Mouse (Mus musculus) lung, postnatal 36 days (tissue): ENCODE results near the gene 2700049A03Rik.
"Not testable (repeated sequence)": the region's sequence is repeated elsewhere in the genome, so short reads cannot be mapped to it uniquely, and the experiment has no call there.

ENCODE experiments used
- DNase-seq: peaks from one replicate; pipeline ENCODE4 v3.0.0; 2022; ENCODE audit warnings: mixed read lengths

2700049A03Rik gene

DNA sequence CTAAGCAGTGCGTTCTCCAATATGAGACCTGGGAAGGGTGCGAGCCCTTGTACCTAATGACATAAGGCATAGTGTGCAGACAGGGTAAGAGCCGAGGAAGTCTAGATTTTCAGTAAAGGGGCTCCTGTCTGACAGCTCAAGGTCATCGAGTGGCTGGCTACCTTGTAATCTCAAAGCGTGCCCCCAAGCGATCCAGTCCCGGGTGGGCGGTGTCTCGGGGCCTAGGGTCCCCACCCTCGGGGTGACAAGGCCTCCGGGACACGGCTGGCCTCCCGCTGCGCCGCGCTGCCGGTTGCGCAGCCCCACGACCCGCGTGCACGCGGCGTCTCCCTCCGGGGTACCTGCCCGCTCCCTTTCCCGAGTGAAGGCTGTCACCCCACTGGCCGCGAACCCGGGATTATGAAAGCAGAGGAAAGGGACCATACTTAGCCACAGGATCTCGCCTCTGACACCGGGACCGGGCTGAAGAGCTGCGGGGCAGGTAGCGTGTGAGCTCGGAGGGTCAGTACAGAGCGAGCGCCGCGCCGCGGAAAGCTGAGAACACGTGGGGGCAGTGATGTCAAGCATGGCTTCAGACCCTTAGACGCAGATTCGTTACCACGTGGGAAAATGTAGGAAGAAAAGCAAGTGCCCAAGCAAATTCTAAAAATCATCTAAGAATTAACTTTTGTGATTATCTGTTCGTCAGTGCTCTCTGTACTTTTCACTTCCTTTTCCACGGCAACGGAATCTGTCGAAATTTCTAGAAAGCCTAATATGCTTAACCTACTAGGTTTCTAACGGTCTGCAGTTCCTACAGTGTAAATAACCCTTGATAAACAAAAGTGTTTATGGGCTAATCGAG is at the start of gene 2700049A03Rik, which contains the start of gene Timm9:
Gene 2700049A03Rik, plus strand, starts transcription at position 719 of the 844 bp plus-strand sequence.
Gene Timm9, minus strand, starts transcription at position 555 of the 844 bp plus-strand sequence.
- DNase-seq: peak; percentile 82

GRCm38 (mm10) chr12:71104275-71104674 is 32.4 kb upstream of the 2700049A03Rik start:
- DNase-seq: not testable (repeated sequence)

GRCm38 (mm10) chr12:71107216-71107771 is 29.4 kb upstream of the 2700049A03Rik start:
- DNase-seq: no peak

- DNase-seq: peak; percentile 63
Observed at GRCm38 (mm10) chr12:71111331-71111730, 25.3 kb upstream of the 2700049A03Rik start, which contains the start of gene Tomm20l. Gene Tomm20l, plus strand, starts transcription at chr12:71111428.

DNA sequence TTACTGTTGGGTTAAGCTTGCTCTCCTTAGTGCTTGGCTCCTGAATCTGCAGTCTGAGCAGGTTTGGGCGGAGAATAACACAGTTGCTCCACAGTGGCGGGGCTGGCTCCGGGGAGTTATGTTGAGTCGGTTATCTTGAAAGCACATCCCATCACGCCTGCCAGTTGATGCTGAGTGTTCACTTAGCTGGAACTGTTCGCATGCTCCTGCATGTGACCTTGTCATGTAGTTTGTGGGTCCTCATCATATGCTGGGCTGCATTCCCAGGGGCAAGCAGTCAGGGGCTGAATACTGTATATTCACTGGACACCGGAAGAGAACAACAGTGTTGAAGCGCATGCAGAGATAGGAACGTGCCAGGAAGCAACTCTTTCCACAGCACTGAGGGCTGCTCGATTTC is 23.6 kb upstream of the 2700049A03Rik start:
- DNase-seq: no peak

- DNase-seq: peak; percentile 89
Observed at GRCm38 (mm10) chr12:71113675-71114288, 22.9 kb upstream of the 2700049A03Rik start.

DNA sequence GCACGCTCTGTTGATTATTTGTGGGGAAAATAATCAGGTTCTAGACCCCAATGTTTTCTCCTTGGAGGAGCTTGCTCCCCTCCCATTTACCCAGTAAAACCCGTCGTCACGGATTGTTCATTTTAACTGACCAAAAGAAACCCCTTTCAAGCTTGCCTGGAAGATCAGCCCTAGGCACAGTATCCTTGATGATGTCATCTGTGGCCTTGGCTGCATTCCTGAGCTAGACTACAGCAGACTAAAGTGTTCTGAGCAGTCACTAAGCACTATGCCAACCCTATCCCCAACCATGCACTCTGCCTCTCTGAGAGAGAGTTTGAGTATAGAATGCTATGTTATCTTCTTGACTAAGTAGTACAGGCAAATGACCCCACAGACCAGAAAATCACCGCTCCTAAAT is 20.2 kb upstream of the 2700049A03Rik start:
- no peak for DNase-seq

DNA sequence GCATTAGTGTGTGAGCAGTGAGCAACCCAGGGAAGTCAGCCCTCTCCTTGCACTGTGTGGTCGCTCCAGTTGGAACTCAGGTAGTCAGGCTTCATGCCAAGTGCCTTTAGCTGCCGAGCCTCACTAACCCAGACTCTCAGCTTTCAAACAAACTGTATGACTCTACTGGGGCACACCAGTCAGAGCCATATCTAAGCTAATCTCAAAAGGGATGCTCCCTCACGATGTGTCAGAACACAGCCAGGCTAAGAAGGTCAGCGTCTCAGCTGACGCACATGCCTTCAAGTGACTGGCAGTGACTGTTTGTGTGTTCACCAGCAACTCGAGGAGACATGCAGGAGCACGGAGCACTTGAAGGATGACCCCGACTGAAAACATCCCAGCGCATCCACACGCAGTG is 13.9 kb upstream of the 2700049A03Rik start:
- no peak for DNase-seq

- no peak for DNase-seq
Observed at GRCm38 (mm10) chr12:71123286-71123685, 13.4 kb upstream of the 2700049A03Rik start.

DNA sequence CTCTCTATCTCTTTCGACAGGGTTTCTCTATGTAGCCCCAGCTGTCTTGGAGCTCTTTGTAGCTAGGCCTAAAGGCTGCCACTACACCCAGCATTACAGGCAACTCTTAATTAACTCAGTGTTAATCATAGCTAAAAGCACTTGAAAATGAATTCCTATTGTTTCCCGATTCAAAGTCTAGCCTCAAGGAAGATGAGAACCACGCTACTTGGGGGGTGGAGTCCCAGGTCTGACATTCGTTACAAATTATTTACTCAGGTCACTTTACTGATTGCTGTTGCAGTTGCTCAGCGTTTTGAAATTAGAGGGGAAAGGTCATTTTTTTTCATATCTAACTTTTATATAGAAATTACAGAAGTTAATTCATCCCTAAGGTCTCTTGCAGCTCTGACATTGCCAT is 1.1 kb upstream of the 2700049A03Rik start:
- no peak for DNase-seq

DNA sequence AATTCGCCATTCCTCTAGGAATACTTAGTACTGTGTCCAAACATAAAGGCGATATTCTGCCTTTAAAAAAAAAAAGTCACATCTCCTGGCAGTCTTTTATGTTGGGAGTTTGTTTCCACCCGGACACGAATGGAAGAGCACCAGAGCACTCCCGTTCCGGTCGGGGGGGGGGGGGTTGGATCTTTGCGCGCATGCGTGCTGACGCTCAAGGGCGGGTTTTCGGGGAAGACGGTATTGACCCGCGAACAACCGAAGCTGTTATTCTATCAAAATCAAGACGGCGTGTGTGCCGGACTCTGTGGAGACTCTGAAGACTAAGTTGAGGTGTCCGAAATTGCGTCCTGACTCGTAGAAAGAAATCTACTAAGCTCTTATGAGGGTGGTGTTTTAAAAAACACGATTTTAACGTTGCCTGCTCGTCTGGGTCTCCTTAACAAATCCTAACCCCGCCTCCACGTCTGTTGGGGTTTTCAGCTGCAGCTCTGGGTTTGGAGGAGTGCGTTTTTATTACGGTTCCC is 385 bp downstream of the 2700049A03Rik start:
- peak; percentile 90 for DNase-seq

- no peak for DNase-seq
Observed at GRCm38 (mm10) chr12:71137686-71138085, 1.0 kb downstream of the 2700049A03Rik start.

DNA sequence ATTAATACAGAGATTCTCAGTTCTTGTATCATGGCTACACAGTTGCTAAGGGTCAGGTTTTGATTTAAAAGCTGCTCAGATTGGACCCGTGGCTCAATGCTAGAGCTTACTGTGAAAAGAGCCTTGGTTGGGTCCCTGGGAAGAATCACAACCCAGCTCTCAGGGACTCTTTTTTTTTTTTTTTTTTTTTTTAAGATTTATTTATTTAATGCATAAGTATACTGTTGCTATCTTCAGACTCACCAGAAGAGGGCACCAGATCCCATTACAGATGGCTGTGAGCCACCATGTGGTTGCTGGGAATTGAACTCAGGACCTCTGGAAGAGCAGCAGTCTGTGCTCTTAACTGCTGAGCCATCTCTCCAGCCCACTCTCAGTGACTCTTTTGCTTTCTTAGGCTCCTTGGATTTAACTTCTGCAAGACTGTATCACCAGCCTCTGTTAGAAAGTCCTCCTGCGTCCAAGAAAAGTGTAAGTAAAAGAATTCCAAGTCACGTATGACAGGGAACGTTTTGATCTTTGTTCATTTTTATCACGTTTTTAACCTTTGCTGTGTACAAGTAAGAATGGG is 2.7 kb downstream of the 2700049A03Rik start:
- DNase-seq: peak; percentile 42

DNA sequence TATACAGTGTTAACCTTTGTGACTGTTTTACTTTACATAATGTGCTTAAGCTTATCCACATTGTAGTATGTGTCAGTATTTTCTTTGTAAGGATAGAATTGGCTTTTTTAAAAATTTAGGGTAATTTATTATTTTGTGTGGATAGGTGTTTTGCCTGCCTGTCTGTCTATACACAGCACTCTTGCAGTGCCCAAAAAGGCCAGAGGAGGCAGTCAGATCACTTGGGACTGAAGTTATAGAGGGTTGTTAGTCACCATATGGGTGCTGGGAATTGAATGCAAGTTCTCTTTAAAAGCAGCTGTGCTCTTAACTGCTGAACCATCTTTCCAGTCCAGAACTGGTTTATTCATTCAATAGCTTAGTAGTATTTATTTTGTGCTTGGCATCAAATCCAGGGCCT is 4.5 kb downstream of the 2700049A03Rik start:
- DNase-seq: no peak

GRCm38 (mm10) chr12:71147641-71148040 is 11.0 kb downstream of the 2700049A03Rik start:
- peak; percentile 72 for DNase-seq

- DNase-seq: no peak
Observed at GRCm38 (mm10) chr12:71148801-71149200, 12.2 kb downstream of the 2700049A03Rik start.

DNA sequence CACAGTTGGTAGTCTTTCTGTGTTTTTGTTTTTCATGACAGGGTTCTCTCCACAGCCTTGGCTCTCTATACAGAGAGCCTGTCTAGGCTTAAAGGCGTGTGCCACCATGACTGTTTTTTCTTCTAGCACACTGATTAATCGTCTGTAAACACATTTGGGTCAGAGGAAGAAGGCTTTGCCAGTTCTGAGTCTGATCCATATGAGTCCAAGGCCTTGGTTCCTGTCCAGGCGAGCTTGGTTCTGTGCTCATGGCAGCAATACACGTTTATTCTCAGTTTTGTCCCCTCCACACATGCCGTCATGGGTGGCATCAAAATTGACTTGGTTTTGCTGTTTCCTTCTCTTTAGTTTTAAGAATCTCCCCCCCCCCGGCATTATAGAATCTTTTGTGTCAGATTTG is 12.8 kb downstream of the 2700049A03Rik start:
- DNase-seq: no peak

- DNase-seq: no peak
Observed at GRCm38 (mm10) chr12:71150167-71150566, 13.5 kb downstream of the 2700049A03Rik start.

GRCm38 (mm10) chr12:71154979-71155378 is 18.3 kb downstream of the 2700049A03Rik start:
- DNase-seq: no peak

GRCm38 (mm10) chr12:71157974-71158373 is 21.3 kb downstream of the 2700049A03Rik start:
- peak; percentile 27 for DNase-seq

- DNase-seq: no peak
Observed at GRCm38 (mm10) chr12:71164410-71164809, 27.8 kb downstream of the 2700049A03Rik start.

GRCm38 (mm10) chr12:71169911-71170310 is 33.3 kb downstream of the 2700049A03Rik start:
- DNase-seq: no peak

DNA sequence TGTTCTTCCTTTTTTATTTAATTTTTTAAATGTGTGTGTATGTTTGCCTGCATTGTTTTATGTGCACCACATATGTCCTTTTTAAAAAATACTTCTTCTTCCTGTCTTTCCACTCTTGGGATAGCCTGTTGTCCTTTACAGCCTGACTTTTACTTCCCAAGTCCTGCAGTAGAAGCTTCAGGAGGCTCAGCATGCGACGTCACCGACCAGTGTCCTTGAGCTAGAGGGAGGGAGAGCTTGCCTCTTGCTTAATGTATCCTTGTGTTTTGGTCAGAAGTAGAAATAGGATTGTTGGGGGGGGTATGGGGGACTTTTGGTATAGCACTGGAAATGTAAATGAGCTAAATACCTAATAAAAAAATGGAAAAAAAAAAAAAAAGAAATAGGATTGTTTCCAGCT is 47.1 kb downstream of the 2700049A03Rik start:
- DNase-seq: no peak
